13 mouse cellular contexts compared by ENCODE assay signal in the genomic region with DNA sequence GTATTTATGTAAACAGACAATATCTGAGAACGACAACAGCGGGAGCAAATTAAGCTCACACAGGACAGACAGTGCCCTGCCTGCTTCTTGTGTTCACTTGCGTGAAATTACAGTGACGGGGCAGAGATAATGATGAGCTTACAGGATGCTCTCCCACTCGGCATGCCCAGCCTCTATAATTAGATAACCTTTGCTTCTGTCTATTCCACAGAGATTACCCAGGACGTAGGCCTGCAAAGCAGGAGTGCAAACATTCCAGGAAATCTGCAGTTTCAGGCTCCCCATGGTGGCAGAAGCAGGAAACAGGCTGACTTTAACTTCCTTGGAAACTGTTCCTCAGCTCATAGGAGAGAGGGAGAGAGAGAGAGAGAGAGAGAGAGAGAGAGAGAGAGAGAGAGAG. TPM values are rescaled to one million over a fixed set of nuclear protein-coding genes. Genes with fewer than 3 reads are reported as not detected.
DNase-seq lines count a peak whose midpoint lies in the region; ATAC-seq lines count a peak whose summit lies in the region.
"Had no signal": no experiment of that assay in that cellular context is flagged by ENCODE, and none has a peak within 500 bp of the region (broad histone marks: within the 10 kb centered on the region; RNA-seq: fewer than 3 reads in every experiment).

No protein-coding gene starts in this region.

- H3K27me3 ChIP-seq in intestine, embryonic 16.5 days (replicated peaks; ENCODE audit: control insufficient read depth, insufficient read depth, low read length): no peaks in the 10 kb centered on the region
- no peaks in the 10 kb centered on the region for H3K27me3 ChIP-seq in intestine, embryonic 15.5 days (replicated peaks)
- H3K27me3 ChIP-seq in midbrain, embryonic 14.5 days (ENCODE audit: control insufficient read depth, insufficient read depth, low read length): no peaks in the 10 kb centered on the region

- H3K36me3 ChIP-seq in intestine, embryonic 16.5 days (ENCODE audit: control insufficient read depth, insufficient read depth, low read length): no peaks in the 10 kb centered on the region
- H3K36me3 ChIP-seq in intestine, embryonic 15.5 days: no peaks in the 10 kb centered on the region
- H3K36me3 ChIP-seq in midbrain, embryonic 14.5 days (ENCODE audit: control insufficient read depth, insufficient read depth, low read length): no peaks in the 10 kb centered on the region

- peak; percentile 26 for DNase-seq in right cerebral cortex, adult 18-20 months
- no peak for DNase-seq in right cerebral cortex, postnatal 25 days
- peak; percentile 71 for DNase-seq in midbrain, embryonic 14.5 days
- DNase-seq in heart, postnatal 36 days: no peak
- DNase-seq in cerebellum, adult 9-10 months: no peak
- DNase-seq: adrenal gland, adult 2 months; gastrocnemius, postnatal 10 days had no signal

- H3K4me3 ChIP-seq in intestine, embryonic 16.5 days (ENCODE audit: low read length): no peak overlapping the region
- no peak overlapping the region for H3K4me3 ChIP-seq in intestine, embryonic 15.5 days (replicated peaks)
- H3K4me3 ChIP-seq in midbrain, embryonic 14.5 days (replicated peaks; ENCODE audit: low read depth, low read length): no peak overlapping the region
- H3K4me3 ChIP-seq: megakaryocyte, embryonic 14.5 days had no signal

- no peak overlapping the region for H3K9ac ChIP-seq in intestine, embryonic 16.5 days (ENCODE audit: low read depth, low read length)
- H3K9ac ChIP-seq in intestine, embryonic 15.5 days: no peak overlapping the region
- no peak overlapping the region for H3K9ac ChIP-seq in midbrain, embryonic 14.5 days (replicated peaks; ENCODE audit: low read length)

- intact Hi-C loops in heart, postnatal 36 days (cut with DNase I): no loop called here

- no peak overlapping the region for H3K27ac ChIP-seq in intestine, embryonic 16.5 days (ENCODE audit: low read length)
- H3K27ac ChIP-seq in intestine, embryonic 15.5 days: no peak overlapping the region
- H3K27ac ChIP-seq in midbrain, embryonic 14.5 days (replicated peaks; ENCODE audit: low read depth, low read length): peak overlapping the region; percentile 27; the same call in 1 of the 2 replicates

- 38% methylated on average over 6 of the region's 6 CpGs for WGBS in intestine, embryonic 16.5 days
- 36% methylated on average over 6 of the region's 6 CpGs for WGBS in intestine, embryonic 15.5 days
- WGBS in midbrain, embryonic 14.5 days: 38% methylated on average over 6 of the region's 6 CpGs

- H3K4me1 ChIP-seq in intestine, embryonic 16.5 days (ENCODE audit: control insufficient read depth, insufficient read depth, low read length): no peaks in the 10 kb centered on the region
- 0 out of 2 replicates have a peak, but pooled peaks cover 2% of the 10 kb centered on the region for H3K4me1 ChIP-seq in intestine, embryonic 15.5 days (replicated peaks)
- peaks cover 18% of the 10 kb centered on the region; the same call in 1 of the 2 replicates for H3K4me1 ChIP-seq in midbrain, embryonic 14.5 days (ENCODE audit: control insufficient read depth, insufficient read depth, low read length)
- H3K4me1 ChIP-seq: megakaryocyte, embryonic 14.5 days had no signal

- H3K9me3 ChIP-seq in intestine, embryonic 16.5 days (ENCODE audit: control insufficient read depth, low read length): no peaks in the 10 kb centered on the region
- H3K9me3 ChIP-seq in intestine, embryonic 15.5 days: no peaks in the 10 kb centered on the region
- no peaks in the 10 kb centered on the region for H3K9me3 ChIP-seq in midbrain, embryonic 14.5 days (ENCODE audit: control insufficient read depth, low read length)
- H3K9me3 ChIP-seq: megakaryocyte, embryonic 14.5 days had no signal

- no peak overlapping the region for H3K4me2 ChIP-seq in intestine, embryonic 16.5 days (ENCODE audit: low read depth, low read length)
- H3K4me2 ChIP-seq in intestine, embryonic 15.5 days (replicated peaks): no peak overlapping the region
- no peak overlapping the region for H3K4me2 ChIP-seq in midbrain, embryonic 14.5 days (ENCODE audit: low read length)
- H3K4me2 ChIP-seq: heart, embryonic 11.5 days had no signal

- peak; percentile 13; the same call in 1 of the 2 replicates for ATAC-seq in intestine, embryonic 16.5 days
- no peak for ATAC-seq in intestine, embryonic 15.5 days
- ATAC-seq in midbrain, embryonic 14.5 days (ENCODE audit: low FRiP score, low TSS enrichment): no peak
- ATAC-seq: CD4-positive, CD25-positive, alpha-beta regulatory T cell, adult 4 months; inflammation-experienced regulatory T-cells, adult 6 months had no signal

RNA-seq across cellular contexts. Expression of a gene that starts 56.2 kb away (rescaled TPM):
- polyA plus RNA-seq in intestine, embryonic 16.5 days (2015; fragmentation: Nextera tagmentation; extraction: Ambion mirVana): 8.6 and 9.8 TPM in 2 replicates
- 8.3 and 9.1 TPM in 2 replicates for polyA plus RNA-seq in intestine, embryonic 15.5 days (2015; fragmentation: Nextera tagmentation; extraction: Ambion mirVana)
- polyA plus RNA-seq in midbrain, embryonic 14.5 days (2014; fragmentation: Nextera tagmentation; extraction: Ambion mirVana): 17.2 and 21.9 TPM in 2 replicates
- 10 to 100 TPM; 14.9 to 15.3 TPM for total RNA-seq in heart, postnatal 36 days (2021)

RNA-seq across cellular contexts. Expression of a gene that starts 56.2 kb away (rescaled TPM):
- 22.3 and 23.6 TPM in 2 replicates for polyA plus RNA-seq in intestine, embryonic 16.5 days (2015; fragmentation: Nextera tagmentation; extraction: Ambion mirVana)
- polyA plus RNA-seq in intestine, embryonic 15.5 days (2015; fragmentation: Nextera tagmentation; extraction: Ambion mirVana): 23.2 and 25.8 TPM in 2 replicates
- 47.6 and 60.1 TPM in 2 replicates for polyA plus RNA-seq in midbrain, embryonic 14.5 days (2014; fragmentation: Nextera tagmentation; extraction: Ambion mirVana)
- 10 to 100 TPM; 17.6 to 19.9 TPM for total RNA-seq in heart, postnatal 36 days (2021)

Comparison
In these comparisons a context has a peak if more than half of its experiments do, and no peak if none do; other contexts are left out.
1. DNase-seq: peak in right cerebral cortex, adult 18-20 months (single experiment) and midbrain, embryonic 14.5 days (single experiment); none in right cerebral cortex, postnatal 25 days (single experiment), heart, postnatal 36 days (0 of 2) and cerebellum, adult 9-10 months (single experiment).